Mouse (Mus musculus) lung, postnatal 14 days (tissue): ENCODE data around the gene Gm609.

Source experiments
- DNase-seq: peaks from one replicate; pipeline ENCODE4 v3.0.0; 2021

Gm609 gene

GRCm38 (mm10) chr16:45391680-45392079, 101.1 kb downstream of the Gm609 start:
- no peak for DNase-seq

- DNase-seq, result no peak
These were observed 102.3 kb downstream of the Gm609 start for GRCm38 (mm10) chr16:45390286-45390956.

- DNase-seq, result no peak
These were observed 102.9 kb downstream of the Gm609 start for GRCm38 (mm10) chr16:45389833-45390232.

GRCm38 (mm10) chr16:45389041-45389440, 103.7 kb downstream of the Gm609 start:
- DNase-seq, result no peak

- DNase-seq, result no peak
These were observed 111.0 kb downstream of the Gm609 start for GRCm38 (mm10) chr16:45381811-45382210.

- DNase-seq, result no peak
These were observed 113.8 kb downstream of the Gm609 start for GRCm38 (mm10) chr16:45378959-45379358.

- DNase-seq, result no peak
These were observed 114.4 kb downstream of the Gm609 start for GRCm38 (mm10) chr16:45378147-45378943.

GRCm38 (mm10) chr16:45377332-45377731, 115.4 kb downstream of the Gm609 start:
- no peak for DNase-seq

GRCm38 (mm10) chr16:45376812-45377211, 116.0 kb downstream of the Gm609 start:
- DNase-seq, result no peak

GRCm38 (mm10) chr16:45376294-45376693, 116.5 kb downstream of the Gm609 start:
- no peak for DNase-seq

GRCm38 (mm10) chr16:45375506-45376225, 117.1 kb downstream of the Gm609 start:
- DNase-seq, result no peak

GRCm38 (mm10) chr16:45374074-45374473, 118.7 kb downstream of the Gm609 start:
- DNase-seq, result no peak

GRCm38 (mm10) chr16:45371076-45371475, 121.7 kb downstream of the Gm609 start:
- DNase-seq, result no peak

GRCm38 (mm10) chr16:45369285-45369965, 123.3 kb downstream of the Gm609 start:
- no peak for DNase-seq

GRCm38 (mm10) chr16:45366111-45366510, 126.7 kb downstream of the Gm609 start:
- DNase-seq, result no peak

GRCm38 (mm10) chr16:45365353-45365752, 127.4 kb downstream of the Gm609 start:
- no peak for DNase-seq

GRCm38 (mm10) chr16:45364627-45365026, 128.1 kb downstream of the Gm609 start:
- DNase-seq, result no peak

- no peak for DNase-seq
These were observed 129.2 kb downstream of the Gm609 start for GRCm38 (mm10) chr16:45363480-45364045.
